Mouse (Mus musculus) lung, postnatal 0 days (tissue): ENCODE data around the gene Elovl1. TPM values are rescaled to one million over a fixed set of nuclear protein-coding genes. Genes with fewer than 3 reads are reported as not detected.

Experiments used
- ATAC-seq: fragments of 200-750 bp; cut with Nextera tagmentation; 2 replicates; pipeline ENCODE4 v1.8.0; 2017; ENCODE audit warnings: moderate library complexity
- DNase-seq: peaks from one replicate; pipeline ENCODE4 v3.0.0-alpha.2; 2016; ENCODE audit warnings: low spot score
- H3K27ac ChIP-seq: fragments of 300-500 bp; sonication (generic); 2 replicates; pipeline ENCODE4 v1.5.1; 2014; ENCODE audit warnings: antibody characterized with exemption, mild to moderate bottlenecking, low read length, mixed read lengths
- H3K27me3 ChIP-seq: fragments of 300-500 bp; sonication (generic); replicated peaks from 2 replicates; pipeline ENCODE4 v1.6.1; 2014; ENCODE audit warnings: low read length, mixed read lengths; ENCODE audit not compliant: insufficient read depth
- H3K36me3 ChIP-seq: fragments of 300-500 bp; sonication (generic); 2 replicates; pipeline ENCODE4 v1.6.1; 2014; ENCODE audit warnings: low read length, mixed read lengths; ENCODE audit not compliant: insufficient read depth
- H3K4me1 ChIP-seq: fragments of 300-500 bp; sonication (generic); 2 replicates; pipeline ENCODE4 v1.6.1; 2014; ENCODE audit warnings: antibody characterized with exemption, low read depth, low read length, mixed read lengths; ENCODE audit not compliant: insufficient read depth
- H3K4me2 ChIP-seq: fragments of 300-500 bp; sonication (generic); replicated peaks from 2 replicates; pipeline ENCODE4 v1.6.1; 2014; ENCODE audit warnings: low read depth, mild to moderate bottlenecking, low read length, moderate library complexity, mixed read lengths
- H3K4me3 ChIP-seq: fragments of 300-500 bp; sonication (generic); 2 replicates; pipeline ENCODE4 v1.5.1; 2014; ENCODE audit warnings: low read depth, low read length
- H3K9ac ChIP-seq: fragments of 300-500 bp; sonication (generic); replicated peaks from 2 replicates; pipeline ENCODE4 v1.6.1; 2014; ENCODE audit warnings: low read depth, mild to moderate bottlenecking
- H3K9me3 ChIP-seq: fragments of 300-500 bp; sonication (generic); 2 replicates; pipeline ENCODE4 v1.6.1; 2016; ENCODE audit warnings: low read length, mixed read lengths
- CTCF ChIP-seq: IDR thresholded peaks from 2 replicates; pipeline ENCODE4 v1.5.1; 2016; ENCODE audit warnings: antibody characterized with exemption, mild to moderate bottlenecking
- EP300 ChIP-seq: IDR thresholded peaks from 2 replicates; pipeline ENCODE4 v1.6.1; 2016; ENCODE audit warnings: antibody characterized with exemption, mild to moderate bottlenecking, control low read depth
- WGBS: fragments of 180-500 bp; shearing (Covaris S2); extraction: QIAGEN DNeasy Blood & Tissue Kit; methylation state at CpG from one replicate; pipeline ENCODE4 v1.1.7; 2014; 5-methylcytosine and 5-hydroxymethylcytosine counted together
- polyA plus RNA-seq: library from polyadenylated mRNA; unstranded; fragments of >200 nt; fragmentation: Nextera tagmentation; extraction: Ambion mirVana; gene quantifications from 2 replicates; pipeline ENCODE4 v1.2.1, GENCODE M21; 2015

Elovl1 gene
- polyA plus RNA-seq, 1 experiment from 2014 or later, result 351 TPM

GRCm38 (mm10) chr4:118457345-118457975 is 29.6 kb downstream of the Elovl1 start, which contains the start of gene Mpl:
Mpl (minus strand) TSS chr4:118457513.
- no peaks in the 10 kb centered on the region for H3K9me3 ChIP-seq
- WGBS, result 50% methylated on average over 9 of the region's 9 CpGs
- TF ChIP-seq EP300, result no peak
- no peak for TF ChIP-seq CTCF
- no peaks in the 10 kb centered on the region for H3K4me1 ChIP-seq
- ATAC-seq (no peak), DNase-seq (no peak)
- H3K4me2 ChIP-seq, result no peak within 1 kb of the TSS
- no peaks in the 10 kb centered on the region for H3K36me3 ChIP-seq
- H3K9ac ChIP-seq, result no peak within 1 kb of the TSS
- no peak within 1 kb of the TSS for H3K27ac ChIP-seq
- no peak within 1 kb of the TSS for H3K4me3 ChIP-seq
- H3K27me3 ChIP-seq, result no peaks in the 10 kb centered on the region

- ATAC-seq (no peak), DNase-seq (no peak)
- Histone ChIP-seq H3K27me3 (no peaks in the 10 kb centered on the region), H3K9ac (no peak overlapping the region), H3K27ac (no peak overlapping the region), H3K9me3 (no peaks in the 10 kb centered on the region), H3K4me1 (no peaks in the 10 kb centered on the region), H3K4me3 (no peak overlapping the region), H3K4me2 (no peak overlapping the region), H3K36me3 (no peaks in the 10 kb centered on the region)
- 74% methylated on average over 3 of the region's 3 CpGs for WGBS
- TF ChIP-seq CTCF (no peak), EP300 (no peak)
These were observed 37.1 kb downstream of the Elovl1 start for GRCm38 (mm10) chr4:118464956-118465355.

- TF ChIP-seq CTCF, result no peak
- TF ChIP-seq EP300, result no peak
These were observed 37.8 kb downstream of the Elovl1 start for GRCm38 (mm10) chr4:118465697-118466163.

GRCm38 (mm10) chr4:118471281-118471680 is 43.4 kb downstream of the Elovl1 start:
- no peak for DNase-seq
- H3K4me2 ChIP-seq, result no peak overlapping the region
- no peak for ATAC-seq
- H3K27ac ChIP-seq, result no peak overlapping the region
- WGBS, result 69% methylated on average over 6 of the region's 6 CpGs
- H3K4me1 ChIP-seq, result no peaks in the 10 kb centered on the region
- no peaks in the 10 kb centered on the region for H3K9me3 ChIP-seq
- H3K9ac ChIP-seq, result no peak overlapping the region
- TF ChIP-seq CTCF (no peak), EP300 (no peak)
- no peaks in the 10 kb centered on the region for H3K36me3 ChIP-seq
- no peak overlapping the region for H3K4me3 ChIP-seq
- no peaks in the 10 kb centered on the region for H3K27me3 ChIP-seq

More at GRCm38 (mm10) chr4:118465697-118466163, 37.8 kb downstream of the Elovl1 start:
- no peaks in the 10 kb centered on the region for H3K27me3 ChIP-seq
- ATAC-seq (peak; percentile 57), DNase-seq (peak; percentile 43)
- H3K9me3 ChIP-seq, result no peaks in the 10 kb centered on the region
- no peak overlapping the region for H3K9ac ChIP-seq
- H3K27ac ChIP-seq, result no peak overlapping the region
- no peak overlapping the region for H3K4me2 ChIP-seq
- WGBS, result 36% methylated on average over 10 of the region's 11 CpGs
- no peaks in the 10 kb centered on the region for H3K36me3 ChIP-seq
- H3K4me3 ChIP-seq, result no peak overlapping the region
- H3K4me1 ChIP-seq, result no peaks in the 10 kb centered on the region

- Histone ChIP-seq H3K27me3 (no peaks in the 10 kb centered on the region), H3K27ac (no peak overlapping the region), H3K4me1 (no peaks in the 10 kb centered on the region), H3K36me3 (no peaks in the 10 kb centered on the region), H3K4me2 (no peak overlapping the region), H3K9me3 (no peaks in the 10 kb centered on the region), H3K9ac (no peak overlapping the region), H3K4me3 (no peak overlapping the region)
- ATAC-seq (no peak), DNase-seq (no peak)
- WGBS, result 85% methylated on average over 11 of the region's 11 CpGs
- TF ChIP-seq EP300, result no peak
These were observed 44.8 kb downstream of the Elovl1 start for GRCm38 (mm10) chr4:118472687-118473086.

GRCm38 (mm10) chr4:118476773-118477530 is 49.1 kb downstream of the Elovl1 start:
- Histone ChIP-seq H3K9me3 (no peaks in the 10 kb centered on the region), H3K4me2 (no peak overlapping the region), H3K4me1 (no peaks in the 10 kb centered on the region), H3K27me3 (no peaks in the 10 kb centered on the region), H3K9ac (no peak overlapping the region), H3K27ac (no peak overlapping the region), H3K4me3 (no peak overlapping the region), H3K36me3 (no peaks in the 10 kb centered on the region)
- ATAC-seq (no peak), DNase-seq (no peak)
- no peak for TF ChIP-seq CTCF
- no peak for TF ChIP-seq EP300
- WGBS, result 63% methylated on average over 15 of the region's 15 CpGs

Other genes with a start within 250 kb of the Elovl1 start
- gene Kdm4a, start 248.1 kb upstream of the Elovl1 start, polyA plus RNA-seq, result 20.3 and 23.4 TPM in 2 replicates
- gene Ptprf, start 136.7 kb upstream of the Elovl1 start, polyA plus RNA-seq, result 65.1 and 85.0 TPM in 2 replicates
- 6.1 TPM in 2 replicates for gene Szt2, start 18.8 kb upstream of the Elovl1 start, polyA plus RNA-seq
- gene Med8, start 18.8 kb upstream of the Elovl1 start, polyA plus RNA-seq, result 90.5 and 95.8 TPM in 2 replicates
- gene Cdc20, start 9.3 kb downstream of the Elovl1 start, polyA plus RNA-seq, result 16.5 and 20.2 TPM in 2 replicates
- gene Mpl, start 29.4 kb downstream of the Elovl1 start, polyA plus RNA-seq, result 1.1 TPM in 2 replicates
- 108 and 119 TPM in 2 replicates for gene Tie1, start 62.0 kb downstream of the Elovl1 start, polyA plus RNA-seq
- 23.1 and 23.2 TPM in 2 replicates for gene 2610528J11Rik, start 98.9 kb downstream of the Elovl1 start, polyA plus RNA-seq
- gene Tmem125, start 116.0 kb downstream of the Elovl1 start, polyA plus RNA-seq, result 16.7 and 17.4 TPM in 2 replicates
- 1.7 and 2.1 TPM in 2 replicates for gene Cfap57, start 192.7 kb downstream of the Elovl1 start, polyA plus RNA-seq
- 85.5 and 87.8 TPM in 2 replicates for gene Ebna1bp2, start 192.7 kb downstream of the Elovl1 start, polyA plus RNA-seq
- not detected in 2 replicates for gene Olfr62, start 230.9 kb downstream of the Elovl1 start, polyA plus RNA-seq